Mouse (Mus musculus) embryonic fibroblast, embryonic 13.5 days (primary cell): ENCODE measurements at regions not wholly inside any gene's neighbourhood (a gene's known extent, or its start where the extent isn't known, plus 50 kb on each side); places are given as distances from the start of the nearest gene placed in this dataset.

Experiments
- H3K27ac ChIP-seq: 2 replicates; pipeline ENCODE4 v1.5.1; 2012; ENCODE audit warnings: low read length, control low read depth, inconsistent platforms; ENCODE audit not compliant: insufficient read depth
- H3K4me1 ChIP-seq: 2 replicates; pipeline ENCODE4 v1.6.1; 2011; ENCODE audit warnings: low read length; ENCODE audit not compliant: control insufficient read depth, insufficient read depth
- H3K4me3 ChIP-seq: 2 replicates; pipeline ENCODE4 v1.5.1; 2011; ENCODE audit warnings: mild to moderate bottlenecking, control low read depth, low read length; ENCODE audit not compliant: insufficient read depth
- CTCF ChIP-seq: IDR thresholded peaks from 2 replicates; pipeline ENCODE4 v1.5.1; 2011; ENCODE audit warnings: mild to moderate bottlenecking, control low read depth, low read length, moderate library complexity, borderline replicate concordance; ENCODE audit not compliant: insufficient read depth
- POLR2A ChIP-seq: IDR thresholded peaks from 2 replicates; pipeline ENCODE4 v1.6.1; 2011; ENCODE audit warnings: low read depth, mild to moderate bottlenecking, control low read depth, low read length, moderate library complexity

GRCm38 (mm10) chr6:127252000-127252721 is 100.2 kb upstream of the Ccnd2 start:
- H3K4me1 ChIP-seq, result peaks cover 3% of the 10 kb centered on the region
- no peak overlapping the region for H3K4me3 ChIP-seq
- TF ChIP-seq CTCF (no peak), POLR2A (no peak)
- no peak overlapping the region for H3K27ac ChIP-seq

DNA sequence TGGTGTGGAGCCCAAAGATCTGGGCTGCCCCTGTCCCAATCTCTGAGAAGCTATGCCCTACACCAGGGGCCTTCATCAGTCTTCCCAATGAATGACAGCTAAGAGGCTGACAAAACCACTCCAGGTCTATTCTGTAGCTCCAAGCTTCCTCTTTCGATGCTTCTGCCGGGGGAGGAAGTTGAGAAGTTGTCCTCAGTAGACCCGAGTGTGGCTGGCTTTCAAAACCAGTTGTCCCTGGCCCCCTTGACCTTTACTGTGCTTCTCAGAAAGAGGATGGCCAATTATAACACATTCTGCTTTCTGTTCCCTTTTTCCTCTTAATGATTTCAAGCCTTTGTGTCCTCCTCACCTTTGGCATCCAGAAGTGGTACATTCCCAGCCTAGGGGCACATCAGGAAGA is 101.9 kb upstream of the Ccnd2 start:
- TF ChIP-seq POLR2A (no peak), CTCF (no peak)
- Histone ChIP-seq H3K4me3 (no peak overlapping the region), H3K4me1 (peaks cover 3% of the 10 kb centered on the region), H3K27ac (no peak overlapping the region)

GRCm38 (mm10) chr6:127263903-127264680 is 112.1 kb upstream of the Ccnd2 start:
- TF ChIP-seq CTCF, result no peak
- Histone ChIP-seq H3K27ac (no peak overlapping the region), H3K4me3 (no peak overlapping the region), H3K4me1 (no peaks in the 10 kb centered on the region; the same call in 1 of the 2 replicates)

GRCm38 (mm10) chr6:127265063-127265775 is 113.2 kb upstream of the Ccnd2 start:
- Histone ChIP-seq H3K4me3 (no peak overlapping the region), H3K27ac (peak overlapping the region; percentile 65; the same call in 1 of the 2 replicates)

DNA sequence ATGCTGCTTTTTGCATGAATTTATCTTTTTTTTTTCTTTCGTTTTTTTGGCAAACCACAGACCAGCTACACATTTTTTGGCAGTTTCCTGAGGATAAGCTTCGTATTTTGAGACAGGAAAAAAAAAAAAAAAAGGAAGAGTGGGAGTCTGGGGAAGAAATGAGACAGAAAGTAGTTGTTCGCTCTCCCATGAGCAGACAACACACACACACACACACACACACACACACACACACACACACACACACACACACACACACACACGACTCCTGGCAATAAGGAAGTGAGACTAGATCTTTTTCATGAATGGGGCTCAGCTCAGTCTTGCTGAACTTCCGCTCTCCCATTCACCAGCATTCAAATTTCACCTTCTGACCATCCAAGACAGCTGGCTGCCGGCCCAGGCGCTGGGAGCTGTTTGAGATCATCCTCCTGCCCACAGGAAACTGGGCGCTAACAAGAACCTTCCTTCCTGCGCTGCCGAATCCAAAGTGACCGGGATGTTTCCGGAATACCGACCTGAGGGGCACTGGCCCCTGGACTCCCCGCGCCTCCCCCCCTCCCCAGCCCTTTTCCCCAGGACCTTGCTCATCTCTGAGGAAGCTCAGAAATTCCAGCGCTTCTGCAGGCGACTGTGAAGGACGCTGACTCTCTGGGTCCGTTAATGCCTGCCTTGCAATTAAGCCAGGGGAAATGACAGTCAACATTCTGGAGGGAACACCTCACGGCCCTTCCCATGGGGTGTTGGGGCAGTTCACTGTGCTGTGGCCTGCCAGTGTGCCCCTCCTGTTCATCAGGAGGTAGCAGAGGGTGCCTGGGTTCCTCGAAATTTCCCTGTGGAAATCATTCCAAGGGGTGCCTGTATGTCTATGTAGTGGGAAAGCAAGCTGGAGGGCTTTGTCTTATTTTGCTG is 114.2 kb upstream of the Ccnd2 start:
- Histone ChIP-seq H3K4me3 (0 out of 2 replicates have a peak overlapping the region, but pooled peaks have one; percentile 6), H3K4me1 (no peaks in the 10 kb centered on the region; the same call in 1 of the 2 replicates), H3K27ac (peak overlapping the region; percentile 65)
- TF ChIP-seq CTCF, result no peak
- 0 out of 2 replicates have a peak, but pooled peaks have one; percentile 17 for TF ChIP-seq POLR2A

More at GRCm38 (mm10) chr6:127265063-127265775, 113.2 kb upstream of the Ccnd2 start:
- no peaks in the 10 kb centered on the region; the same call in 1 of the 2 replicates for H3K4me1 ChIP-seq
- TF ChIP-seq CTCF, result no peak
- no peak for TF ChIP-seq POLR2A

DNA sequence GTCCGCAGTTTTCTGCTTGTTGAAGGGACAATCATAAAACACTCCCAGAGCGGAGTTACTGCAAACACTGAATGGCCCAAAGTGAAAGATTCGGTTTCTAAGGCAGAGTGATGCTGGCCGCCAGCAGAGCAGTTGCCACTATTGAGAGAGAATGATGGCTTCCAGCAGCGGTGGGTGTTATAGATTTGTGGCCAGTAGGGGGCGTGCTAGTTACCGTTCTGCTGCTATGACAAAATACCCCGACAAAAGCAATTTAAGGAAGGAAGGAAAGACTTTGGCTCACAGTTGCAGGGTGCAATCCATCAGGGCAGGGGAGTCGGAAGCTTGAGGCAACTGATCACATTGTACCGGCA is 114.8 kb upstream of the Ccnd2 start:
- no peaks in the 10 kb centered on the region; the same call in 1 of the 2 replicates for H3K4me1 ChIP-seq
- H3K4me3 ChIP-seq, result no peak overlapping the region
- peak overlapping the region; percentile 39 for H3K27ac ChIP-seq
- TF ChIP-seq CTCF (no peak), POLR2A (no peak)

GRCm38 (mm10) chr6:127269021-127269420 is 117.0 kb upstream of the Ccnd2 start:
- Histone ChIP-seq H3K4me1 (no peaks in the 10 kb centered on the region; the same call in 1 of the 2 replicates), H3K4me3 (no peak overlapping the region), H3K27ac (no peak overlapping the region)
- TF ChIP-seq POLR2A (no peak), CTCF (no peak)

DNA sequence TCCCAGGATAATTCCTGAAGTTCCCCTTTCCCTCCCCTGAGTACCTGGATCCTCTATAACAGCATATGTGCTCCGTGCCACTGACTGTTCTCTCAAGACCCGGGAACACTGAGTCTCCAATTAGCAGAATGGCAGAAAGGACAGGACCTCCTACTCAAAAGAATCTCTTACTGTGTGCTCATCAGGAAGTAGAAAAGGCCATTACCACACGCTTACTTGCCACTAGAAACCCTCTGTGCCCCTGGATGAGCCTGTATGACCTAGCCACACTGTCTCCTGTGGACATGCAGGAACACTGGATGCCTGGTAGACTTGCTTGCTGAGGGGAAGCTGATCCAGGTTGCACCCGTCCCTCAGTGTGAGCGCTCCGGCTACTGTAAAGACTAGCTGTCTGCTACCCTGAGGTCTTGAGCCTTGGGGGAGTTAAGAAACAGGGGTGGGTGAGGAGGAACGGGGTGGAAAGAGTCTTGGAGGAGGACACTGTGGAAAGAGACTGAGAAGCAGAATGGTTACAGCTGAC is 117.6 kb upstream of the Ccnd2 start:
- Histone ChIP-seq H3K4me1 (no peaks in the 10 kb centered on the region; the same call in 1 of the 2 replicates), H3K27ac (no peak overlapping the region), H3K4me3 (no peak overlapping the region)
- no peak for TF ChIP-seq CTCF
- TF ChIP-seq POLR2A, result no peak

GRCm38 (mm10) chr6:127270774-127271173 is 118.8 kb upstream of the Ccnd2 start:
- Histone ChIP-seq H3K4me1 (no peaks in the 10 kb centered on the region; the same call in 1 of the 2 replicates), H3K4me3 (no peak overlapping the region), H3K27ac (no peak overlapping the region)
- no peak for TF ChIP-seq CTCF
- TF ChIP-seq POLR2A, result no peak
